Mouse (Mus musculus) liver, postnatal 0 days (tissue): ENCODE data around the gene Neurl4.

Source experiments
- CTCF ChIP-seq: sonication (generic); IDR thresholded peaks from 2 replicates; pipeline ENCODE4 v1.5.1; 2016; ENCODE audit warnings: antibody characterized with exemption, low read depth
- EP300 ChIP-seq: IDR thresholded peaks from 2 replicates; pipeline ENCODE4 v1.6.1; 2016; ENCODE audit warnings: antibody characterized with exemption, low read depth, mild to moderate bottlenecking

DNA sequence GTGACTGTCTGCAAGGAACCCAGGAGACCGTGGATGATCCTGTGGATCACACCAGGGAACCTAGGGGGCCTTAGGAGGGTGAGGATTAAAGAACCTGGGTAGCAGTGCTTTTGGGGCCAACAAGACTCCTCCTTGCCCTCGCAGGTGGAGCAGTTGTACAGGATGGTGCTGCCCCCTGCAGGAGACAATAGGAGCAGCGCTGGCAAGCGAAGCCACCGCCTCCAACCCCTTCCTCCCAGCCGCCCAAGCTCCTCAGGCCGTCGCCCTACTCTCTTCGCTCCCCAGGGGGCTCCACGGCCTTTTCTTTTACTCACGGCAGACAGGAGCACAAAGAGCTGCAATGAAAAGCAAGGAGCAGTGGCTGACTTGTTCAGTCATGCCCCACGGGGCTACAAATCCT is 24.0 kb upstream of the Neurl4 start:
- TF ChIP-seq CTCF, result peak; percentile 97
- no peak for TF ChIP-seq EP300
